Mouse (Mus musculus) adrenal gland, postnatal 14 days (tissue): ENCODE results near the gene Rpp25. TPM values are rescaled to one million over a fixed set of nuclear protein-coding genes. Genes with fewer than 3 reads are reported as not detected.

ENCODE experiments used
- total RNA-seq: library from RNA; stranded (reverse); gene quantifications from 2 replicates; pipeline ENCODE4 v1.2.3, GENCODE M21; 2021

Rpp25 gene
- total RNA-seq, 1 experiment from 2014 or later, result 2.2 TPM

Other genes starting within 250 kb of the Rpp25 start
- gene 1700017B05Rik, start 241.4 kb upstream of the Rpp25 start, total RNA-seq, result 36.2 and 45.6 TPM in 2 replicates
- 19.8 and 24.6 TPM in 2 replicates for gene Ppcdc, start 63.9 kb upstream of the Rpp25 start, total RNA-seq
- gene Scamp5, start 36.0 kb upstream of the Rpp25 start, total RNA-seq, result 11.0 and 13.1 TPM in 2 replicates
- 1,056 and 1,152 TPM in 2 replicates for gene Cox5a, start 17.2 kb downstream of the Rpp25 start, total RNA-seq
- gene Fam219b, start 33.5 kb downstream of the Rpp25 start, total RNA-seq, result 17.5 and 19.1 TPM in 2 replicates
- 35.8 and 38.6 TPM in 2 replicates for gene Mpi, start 48.7 kb downstream of the Rpp25 start, total RNA-seq
- 41.8 and 51.8 TPM in 2 replicates for gene Scamp2, start 56.9 kb downstream of the Rpp25 start, total RNA-seq
- 12.9 and 17.8 TPM in 2 replicates for gene Ulk3, start 85.4 kb downstream of the Rpp25 start, total RNA-seq
- gene Cplx3, start 102.3 kb downstream of the Rpp25 start, total RNA-seq, result not detected in 2 replicates
- gene Lman1l, start 116.7 kb downstream of the Rpp25 start, total RNA-seq, result not detected in 2 replicates
- 71.0 and 75.6 TPM in 2 replicates for gene Csk, start 149.6 kb downstream of the Rpp25 start, total RNA-seq
- gene Cyp1a2, start 179.7 kb downstream of the Rpp25 start, total RNA-seq, result 1.5 and 43.1 TPM in 2 replicates
- gene Cyp1a1, start 183.9 kb downstream of the Rpp25 start, total RNA-seq, result 0.37 TPM in 1 of 2 replicates, not detected in the other
- 8.9 and 10.6 TPM in 2 replicates for gene Edc3, start 204.5 kb downstream of the Rpp25 start, total RNA-seq